Mouse (Mus musculus): ENCODE data around the gene Brinp1. TPM values are rescaled to one million over a fixed set of nuclear protein-coding genes. Genes with fewer than 3 reads are reported as not detected.
A peak's percentile ranks its signal among the peaks of the same experiment; 100 is the strongest.

Gene Brinp1
- under 1 TPM; 0.12 to 0.30 TPM for total RNA-seq (2021)

- peak; percentile 6 to 9 for DNase-seq
- intact Hi-C loops (cut with DNase I) = no loop called here
Observed at GRCm38 (mm10) chr4:68954322-68954901, at the start of gene Brinp1. Gene Brinp1, minus strand, starts transcription at chr4:68954397.

GRCm38 (mm10) chr4:68957265-68957664, 3.1 kb upstream of the Brinp1 start:
- intact Hi-C loops (cut with DNase I) = no loop called here
- no peak for DNase-seq

- intact Hi-C loops (cut with DNase I) = loop anchor here (1.0 kb wide), 1 partner anchor 18 kb away; no protein-coding TSS in a partner anchor
- peak; percentile 63 to 76 for DNase-seq
Observed at GRCm38 (mm10) chr4:68955621-68956020, 1.4 kb upstream of the Brinp1 start.

GRCm38 (mm10) chr4:68953667-68954321, 403 bp downstream of the Brinp1 start:
- intact Hi-C loops (cut with DNase I) = no loop called here
- DNase-seq = no peak

- intact Hi-C loops (cut with DNase I) = no loop called here
- DNase-seq = no peak
Observed at GRCm38 (mm10) chr4:68953131-68953551, 1.1 kb downstream of the Brinp1 start.

- intact Hi-C loops (cut with DNase I) = no loop called here
- DNase-seq = peak in 1 of 2 experiments; percentile 12
Observed at GRCm38 (mm10) chr4:68950556-68950955, 3.6 kb downstream of the Brinp1 start.

- intact Hi-C loops (cut with DNase I) = no loop called here
- no peak for DNase-seq
Observed at GRCm38 (mm10) chr4:68942938-68943337, 11.3 kb downstream of the Brinp1 start.

GRCm38 (mm10) chr4:68930022-68930421, 24.2 kb downstream of the Brinp1 start:
- intact Hi-C loops (cut with DNase I) = no loop called here
- no peak for DNase-seq

GRCm38 (mm10) chr4:68926091-68926490, 28.1 kb downstream of the Brinp1 start:
- intact Hi-C loops (cut with DNase I) = no loop called here
- DNase-seq = no peak

- intact Hi-C loops (cut with DNase I) = no loop called here
- DNase-seq = no peak
Observed at GRCm38 (mm10) chr4:68922944-68923343, 31.3 kb downstream of the Brinp1 start.

GRCm38 (mm10) chr4:68922504-68922903, 31.7 kb downstream of the Brinp1 start:
- intact Hi-C loops (cut with DNase I) = no loop called here
- DNase-seq = no peak

GRCm38 (mm10) chr4:68920127-68920526, 34.1 kb downstream of the Brinp1 start:
- DNase-seq = no peak
- intact Hi-C loops (cut with DNase I) = no loop called here

- DNase-seq = no peak
- intact Hi-C loops (cut with DNase I) = no loop called here
Observed at GRCm38 (mm10) chr4:68910942-68911341, 43.3 kb downstream of the Brinp1 start.

- intact Hi-C loops (cut with DNase I) = no loop called here
- DNase-seq = no peak
Observed at GRCm38 (mm10) chr4:68906417-68907210, 47.6 kb downstream of the Brinp1 start.

- intact Hi-C loops (cut with DNase I) = no loop called here
- no peak for DNase-seq
Observed at GRCm38 (mm10) chr4:68890526-68890925, 63.7 kb downstream of the Brinp1 start.

GRCm38 (mm10) chr4:68886276-68886675, 67.9 kb downstream of the Brinp1 start:
- no peak for DNase-seq
- intact Hi-C loops (cut with DNase I) = no loop called here

- intact Hi-C loops (cut with DNase I) = no loop called here
Observed at GRCm38 (mm10) chr4:68872028-68872427, 82.2 kb downstream of the Brinp1 start.

GRCm38 (mm10) chr4:68865135-68865767, 88.9 kb downstream of the Brinp1 start:
- intact Hi-C loops (cut with DNase I) = no loop called here
- DNase-seq = no peak

More at GRCm38 (mm10) chr4:68872028-68872427, 82.2 kb downstream of the Brinp1 start:
- DNase-seq = no peak

GRCm38 (mm10) chr4:68864668-68865067, 89.5 kb downstream of the Brinp1 start:
- no peak for DNase-seq
- intact Hi-C loops (cut with DNase I) = no loop called here

- intact Hi-C loops (cut with DNase I) = no loop called here
- no peak for DNase-seq
Observed at GRCm38 (mm10) chr4:68856868-68857267, 97.3 kb downstream of the Brinp1 start.

GRCm38 (mm10) chr4:68849671-68850070, 104.5 kb downstream of the Brinp1 start:
- no peak for DNase-seq
- intact Hi-C loops (cut with DNase I) = loop anchor here (10.0 kb wide), 1 partner anchor 1925 kb away; no protein-coding TSS in a partner anchor
